Mouse (Mus musculus) heart, postnatal 4 days (tissue): ENCODE measurements around the gene Mansc1. TPM values are rescaled to one million over a fixed set of nuclear protein-coding genes. Genes with fewer than 3 reads are reported as not detected.

ENCODE experiments used
- DNase-seq: peaks from one replicate; pipeline ENCODE4 v3.0.0; 2021
- total RNA-seq, 2 experiments: library from RNA; stranded (reverse); gene quantifications; 2 replicates each; pipeline ENCODE4 v1.2.3; 2021

The Mansc1 gene
- total RNA-seq, 2 experiments from 2014 or later: 8.4 to 9.7 TPM

- DNase-seq: no peak
Observed at GRCm38 (mm10) chr6:134636476-134636875, 4.2 kb upstream of the Mansc1 start.

- DNase-seq: no peak
Observed at GRCm38 (mm10) chr6:134633553-134633952, 1.3 kb upstream of the Mansc1 start.

GRCm38 (mm10) chr6:134632756-134633155, 468 bp upstream of the Mansc1 start:
- no peak for DNase-seq

GRCm38 (mm10) chr6:134630447-134630846, 1.8 kb downstream of the Mansc1 start:
- DNase-seq: no peak

GRCm38 (mm10) chr6:134626564-134626963, 5.7 kb downstream of the Mansc1 start:
- no peak for DNase-seq

GRCm38 (mm10) chr6:134625431-134625830, 6.9 kb downstream of the Mansc1 start:
- no peak for DNase-seq

GRCm38 (mm10) chr6:134621552-134621949, 10.7 kb downstream of the Mansc1 start:
- DNase-seq: no peak

GRCm38 (mm10) chr6:134620846-134621551, 11.3 kb downstream of the Mansc1 start:
- peak; percentile 73 for DNase-seq

- no peak for DNase-seq
Observed at GRCm38 (mm10) chr6:134620129-134620528, 12.2 kb downstream of the Mansc1 start.

- no peak for DNase-seq
Observed at GRCm38 (mm10) chr6:134617589-134617988, 14.7 kb downstream of the Mansc1 start.

GRCm38 (mm10) chr6:134614723-134615648, 17.3 kb downstream of the Mansc1 start:
- DNase-seq: peak; percentile 91

GRCm38 (mm10) chr6:134614322-134614721, 18.0 kb downstream of the Mansc1 start:
- no peak for DNase-seq

- DNase-seq: no peak
Observed at GRCm38 (mm10) chr6:134611896-134612295, 20.4 kb downstream of the Mansc1 start.

GRCm38 (mm10) chr6:134610380-134610779, 21.9 kb downstream of the Mansc1 start:
- DNase-seq: no peak

- peak; percentile 45 for DNase-seq
Observed at GRCm38 (mm10) chr6:134606949-134607746, 25.1 kb downstream of the Mansc1 start.

- DNase-seq: no peak
Observed at GRCm38 (mm10) chr6:134606540-134606939, 25.7 kb downstream of the Mansc1 start.

- DNase-seq: no peak
Observed at GRCm38 (mm10) chr6:134605196-134605595, 27.1 kb downstream of the Mansc1 start.

GRCm38 (mm10) chr6:134602371-134603003, 29.8 kb downstream of the Mansc1 start:
- DNase-seq: no peak

- no peak for DNase-seq
Observed at GRCm38 (mm10) chr6:134601766-134602165, 30.5 kb downstream of the Mansc1 start.

- DNase-seq: no peak
Observed at GRCm38 (mm10) chr6:134601130-134601529, 31.2 kb downstream of the Mansc1 start.

GRCm38 (mm10) chr6:134599239-134599638, 33.0 kb downstream of the Mansc1 start:
- no peak for DNase-seq

- DNase-seq: no peak
Observed at GRCm38 (mm10) chr6:134597651-134598229, 34.5 kb downstream of the Mansc1 start.
